Mouse (Mus musculus) embryonic fibroblast, embryonic 13.5 days (primary cell): ENCODE data around the gene C3ar1. TPM values are rescaled to one million over a fixed set of nuclear protein-coding genes. Genes with fewer than 3 reads are reported as not detected.

ENCODE experiments used
- H3K27ac ChIP-seq: 2 replicates; pipeline ENCODE4 v1.5.1; 2012; ENCODE audit warnings: low read length, control low read depth, inconsistent platforms; ENCODE audit not compliant: insufficient read depth
- H3K4me1 ChIP-seq: 2 replicates; pipeline ENCODE4 v1.6.1; 2011; ENCODE audit warnings: low read length; ENCODE audit not compliant: control insufficient read depth, insufficient read depth
- H3K4me3 ChIP-seq: 2 replicates; pipeline ENCODE4 v1.5.1; 2011; ENCODE audit warnings: mild to moderate bottlenecking, control low read depth, low read length; ENCODE audit not compliant: insufficient read depth
- CTCF ChIP-seq: IDR thresholded peaks from 2 replicates; pipeline ENCODE4 v1.5.1; 2011; ENCODE audit warnings: mild to moderate bottlenecking, control low read depth, low read length, moderate library complexity, borderline replicate concordance; ENCODE audit not compliant: insufficient read depth
- POLR2A ChIP-seq: IDR thresholded peaks from 2 replicates; pipeline ENCODE4 v1.6.1; 2011; ENCODE audit warnings: low read depth, mild to moderate bottlenecking, control low read depth, low read length, moderate library complexity
- polyA plus RNA-seq: library from polyadenylated mRNA; stranded (reverse); fragments of >200 nt; gene quantifications from 2 replicates; pipeline ENCODE4 v1.2.4, GENCODE M21; 2011; ENCODE audit warnings: low read depth; ENCODE audit not compliant: missing spikeins, insufficient read length

C3ar1 gene
- polyA plus RNA-seq, 1 experiment: 2.3 TPM

DNA sequence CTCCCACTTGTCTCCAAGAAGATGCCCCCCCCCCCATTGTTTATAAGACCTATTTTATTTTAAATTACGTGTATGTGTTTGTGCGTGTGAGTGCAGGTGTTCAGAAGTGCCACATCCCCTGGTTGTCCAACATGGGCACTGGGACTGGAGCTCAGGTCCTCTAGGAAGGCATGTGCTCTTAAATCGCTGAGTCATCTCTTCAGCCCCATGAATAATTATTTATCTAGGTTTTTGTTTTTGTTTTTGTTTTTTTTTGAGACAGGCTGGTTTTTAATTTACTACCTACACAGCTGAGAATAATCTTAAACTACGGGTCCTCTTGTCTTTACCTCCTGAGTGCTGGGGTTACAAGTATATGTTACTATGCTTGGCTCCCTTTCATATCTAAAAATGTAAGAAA lies 42.3 kb downstream of the C3ar1 start:
- H3K4me3 ChIP-seq: no peak overlapping the region
- no peaks in the 10 kb centered on the region for H3K4me1 ChIP-seq
- TF ChIP-seq CTCF (no peak), POLR2A (no peak)
- H3K27ac ChIP-seq: no peak overlapping the region

DNA sequence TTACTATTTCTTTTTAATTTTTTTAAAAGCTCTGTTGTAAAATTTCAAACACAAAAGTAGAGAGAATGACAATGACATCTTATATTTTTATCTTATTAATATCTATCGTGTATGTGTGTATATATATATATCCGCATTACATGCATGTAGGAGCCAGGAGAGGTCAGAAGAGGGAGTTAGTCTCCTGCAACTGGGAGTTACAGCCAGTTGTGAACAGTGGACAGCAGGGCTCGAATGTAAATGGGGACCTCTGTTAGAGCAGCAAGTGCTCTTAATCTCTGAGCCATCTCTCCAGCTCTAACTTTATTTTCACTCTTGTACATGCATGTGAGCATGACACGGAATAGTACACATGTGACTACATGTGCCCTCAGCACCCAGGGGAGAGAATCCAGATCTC lies 43.2 kb downstream of the C3ar1 start:
- TF ChIP-seq POLR2A (no peak), CTCF (no peak)
- Histone ChIP-seq H3K4me1 (no peaks in the 10 kb centered on the region), H3K27ac (no peak overlapping the region), H3K4me3 (no peak overlapping the region)

DNA sequence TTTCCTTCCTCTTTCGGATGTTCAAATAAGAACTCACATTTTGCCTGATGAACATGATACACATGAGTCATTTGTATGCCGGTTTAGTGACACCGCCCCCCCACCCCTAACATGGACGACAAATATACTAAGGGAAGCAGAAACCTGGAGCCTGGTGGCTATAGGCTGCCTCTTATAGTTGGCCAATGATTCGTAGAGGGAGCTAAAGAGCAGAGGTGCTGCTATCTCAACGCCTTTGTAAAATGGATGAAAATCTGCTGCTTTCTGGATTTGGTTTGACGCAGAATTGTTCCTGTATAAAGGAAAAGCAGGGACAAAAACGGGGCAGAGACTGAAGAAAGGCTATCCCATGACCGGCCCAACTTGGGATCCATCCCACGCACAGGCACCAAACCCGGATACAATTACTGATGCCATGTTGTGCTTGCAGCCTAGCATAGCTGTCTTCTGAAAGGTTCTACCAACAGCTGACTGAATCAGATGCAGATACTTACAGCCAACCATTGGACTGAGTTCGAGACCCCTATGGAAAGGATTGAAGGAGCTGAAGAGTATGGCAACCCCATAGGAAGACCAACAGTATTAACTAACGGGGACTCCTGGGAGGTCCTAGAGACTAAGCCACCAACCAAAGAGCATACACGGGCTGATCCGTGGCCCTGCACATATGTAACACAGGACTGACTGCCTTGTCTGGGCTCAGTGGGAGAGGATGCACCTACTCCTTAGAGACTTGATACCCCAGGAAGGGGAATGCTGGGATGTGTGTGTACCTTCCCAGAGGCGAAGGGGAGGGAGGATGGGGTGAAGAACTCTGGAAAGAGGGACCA lies 44.0 kb downstream of the C3ar1 start:
- no peak for TF ChIP-seq POLR2A
- no peak for TF ChIP-seq CTCF
- Histone ChIP-seq H3K4me1 (no peaks in the 10 kb centered on the region), H3K4me3 (peak overlapping the region; percentile 22), H3K27ac (peak overlapping the region; percentile 94)

DNA sequence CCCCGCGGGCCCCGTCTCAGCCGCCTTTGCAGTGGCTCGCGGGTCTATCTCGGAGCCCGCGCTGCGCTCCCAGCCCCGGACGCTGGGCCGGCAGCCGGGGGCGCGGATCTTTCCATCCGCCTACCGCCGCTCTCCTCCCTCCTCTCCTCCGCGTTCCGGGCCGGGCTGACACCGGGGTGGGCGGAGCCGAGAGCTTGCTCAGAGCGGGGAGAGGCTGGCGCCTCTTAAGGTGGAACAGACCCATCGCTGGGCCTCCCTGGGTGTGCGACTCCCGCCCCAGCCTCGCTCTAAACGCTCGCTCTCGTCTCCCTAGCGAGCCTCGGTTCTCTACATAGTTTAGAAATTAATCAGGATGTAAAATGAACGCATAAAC lies 44.7 kb downstream of the C3ar1 start:
- peak overlapping the region; percentile 94 for H3K27ac ChIP-seq
- no peaks in the 10 kb centered on the region for H3K4me1 ChIP-seq
- TF ChIP-seq POLR2A (peak; percentile 63), CTCF (no peak)
- peak overlapping the region; percentile 47 for H3K4me3 ChIP-seq

DNA sequence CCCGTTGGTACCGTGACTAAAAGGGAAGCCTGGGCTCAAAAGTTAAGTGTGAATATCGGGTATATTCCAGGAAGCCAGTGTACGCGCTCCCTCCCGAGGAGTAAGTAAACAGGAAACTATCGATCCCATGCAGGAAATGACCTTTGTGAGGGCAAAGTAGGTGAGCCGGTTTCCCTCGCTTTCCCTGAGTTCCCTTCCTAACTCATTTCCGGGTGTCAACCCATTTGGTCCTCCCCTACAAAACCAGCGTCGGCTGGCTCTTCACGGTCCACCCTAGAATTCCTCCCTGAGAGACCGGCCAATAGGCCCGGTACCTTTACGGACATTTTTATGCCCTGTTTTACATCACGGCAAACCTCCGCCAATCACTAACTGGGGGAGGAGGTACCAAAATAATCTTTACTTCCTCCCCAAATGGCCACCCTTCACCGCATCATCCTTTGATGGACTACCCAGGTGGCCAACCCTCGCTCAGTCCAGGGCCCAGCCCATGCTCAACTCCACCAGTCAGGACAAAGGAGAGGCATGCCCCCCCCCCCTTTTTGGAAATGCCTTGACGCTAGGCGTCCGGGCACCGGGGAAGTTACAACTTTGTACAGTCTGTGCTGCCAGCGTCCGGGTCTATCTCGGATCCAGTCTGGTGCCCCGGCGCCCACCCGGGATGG lies 45.2 kb downstream of the C3ar1 start:
- peak overlapping the region; percentile 83 for H3K4me3 ChIP-seq

DNA sequence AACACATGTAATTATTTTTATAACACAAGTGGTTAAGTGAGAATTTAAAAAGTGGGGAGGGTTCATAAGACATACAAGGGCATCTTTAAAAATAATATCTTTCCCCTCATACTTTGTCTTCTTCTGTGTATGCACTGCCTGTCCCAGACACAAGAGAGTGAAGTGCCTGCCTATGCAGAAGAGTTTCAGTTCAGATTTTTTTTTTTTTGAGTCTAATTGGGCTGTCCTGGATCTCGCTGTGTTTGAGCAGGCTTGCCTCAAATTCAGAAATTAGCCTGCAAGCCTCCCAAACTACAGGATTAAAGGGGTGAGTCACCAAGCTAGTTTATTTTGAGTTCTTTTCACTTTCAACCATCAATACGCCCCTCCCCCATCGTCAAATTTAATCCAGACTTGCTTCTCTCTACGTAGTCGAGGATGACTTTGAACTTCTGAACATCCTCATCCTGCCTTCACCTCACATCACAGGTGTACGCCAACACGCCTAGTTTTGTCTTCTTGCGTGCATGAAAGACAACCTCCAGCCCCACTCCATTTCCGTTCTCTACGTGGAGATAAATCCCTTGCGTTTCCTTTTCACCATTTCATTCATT lies 45.8 kb downstream of the C3ar1 start:
- H3K27ac ChIP-seq: peak overlapping the region; percentile 96
- TF ChIP-seq POLR2A: no peak; the same call in 1 of the 2 replicates
- no peak for TF ChIP-seq CTCF

More for the DNA sequence above, 45.2 kb downstream of the C3ar1 start:
- peak; percentile 72 for TF ChIP-seq POLR2A
- TF ChIP-seq CTCF: no peak
- Histone ChIP-seq H3K4me1 (no peaks in the 10 kb centered on the region), H3K27ac (peak overlapping the region; percentile 96)

DNA sequence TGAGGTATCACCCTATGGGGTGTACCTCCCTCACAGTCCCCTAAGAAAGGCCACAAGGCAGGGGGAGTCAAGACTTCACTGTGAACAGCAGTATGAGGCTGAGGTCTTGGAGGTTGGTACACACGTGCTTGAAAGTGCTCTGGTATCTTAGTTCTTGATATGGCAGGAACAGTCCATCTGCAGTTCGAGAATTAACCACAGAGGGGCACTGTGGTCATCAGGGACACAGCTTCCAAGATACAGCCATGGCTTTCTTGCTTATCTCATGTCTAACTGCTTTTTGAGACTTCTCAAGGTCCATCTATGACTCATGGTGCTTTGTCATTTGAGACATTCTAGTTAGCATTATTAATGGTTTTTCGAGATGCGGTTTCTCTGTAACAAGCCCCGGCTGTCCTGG lies 51.5 kb downstream of the C3ar1 start:
- H3K27ac ChIP-seq: no peak overlapping the region
- H3K4me1 ChIP-seq: no peaks in the 10 kb centered on the region
- TF ChIP-seq CTCF: peak; percentile 21; the same call in 1 of the 2 replicates
- no peak for TF ChIP-seq POLR2A
- H3K4me3 ChIP-seq: no peak overlapping the region

More for the DNA sequence above, 45.8 kb downstream of the C3ar1 start:
- Histone ChIP-seq H3K4me3 (peak overlapping the region; percentile 83), H3K4me1 (no peaks in the 10 kb centered on the region)

DNA sequence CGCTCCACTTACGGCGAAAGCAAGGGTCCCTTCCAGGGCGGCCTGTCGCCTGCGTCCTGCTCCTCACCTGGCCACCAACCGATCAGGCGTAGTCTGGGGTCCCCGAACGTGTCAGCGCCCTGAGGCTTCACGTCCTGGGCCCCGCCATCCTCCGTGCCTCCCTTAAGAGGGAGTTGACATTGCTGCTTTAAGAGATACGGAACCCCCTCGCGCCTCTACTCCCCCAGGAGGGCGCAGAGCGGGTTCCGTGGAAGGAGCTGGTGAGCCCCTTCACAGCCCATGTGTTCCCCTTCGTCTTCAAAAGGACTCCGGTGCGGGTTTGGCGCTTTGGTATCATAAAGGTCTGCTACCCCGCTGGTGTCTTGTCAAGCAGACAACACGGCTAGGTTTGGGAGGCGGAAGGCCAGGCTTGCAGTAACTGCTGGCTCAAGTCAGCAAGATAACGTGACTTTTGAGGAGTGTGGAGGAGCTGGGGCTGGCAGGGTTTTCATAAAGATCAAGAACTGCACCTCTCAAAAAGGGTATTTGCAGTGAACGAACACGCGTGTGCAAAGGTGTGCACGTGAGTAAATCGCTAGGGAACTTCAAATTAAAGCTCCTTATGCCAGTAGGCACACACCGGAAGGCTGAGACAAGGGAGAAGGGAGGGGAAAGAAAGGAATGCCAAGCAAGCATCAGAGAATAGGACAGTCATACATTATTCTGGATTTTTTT lies 54.0 kb downstream of the C3ar1 start:
- H3K4me3 ChIP-seq: peak overlapping the region; percentile 31
- H3K27ac ChIP-seq: no peak overlapping the region
- TF ChIP-seq CTCF (no peak), POLR2A (no peak)
- no peaks in the 10 kb centered on the region for H3K4me1 ChIP-seq

DNA sequence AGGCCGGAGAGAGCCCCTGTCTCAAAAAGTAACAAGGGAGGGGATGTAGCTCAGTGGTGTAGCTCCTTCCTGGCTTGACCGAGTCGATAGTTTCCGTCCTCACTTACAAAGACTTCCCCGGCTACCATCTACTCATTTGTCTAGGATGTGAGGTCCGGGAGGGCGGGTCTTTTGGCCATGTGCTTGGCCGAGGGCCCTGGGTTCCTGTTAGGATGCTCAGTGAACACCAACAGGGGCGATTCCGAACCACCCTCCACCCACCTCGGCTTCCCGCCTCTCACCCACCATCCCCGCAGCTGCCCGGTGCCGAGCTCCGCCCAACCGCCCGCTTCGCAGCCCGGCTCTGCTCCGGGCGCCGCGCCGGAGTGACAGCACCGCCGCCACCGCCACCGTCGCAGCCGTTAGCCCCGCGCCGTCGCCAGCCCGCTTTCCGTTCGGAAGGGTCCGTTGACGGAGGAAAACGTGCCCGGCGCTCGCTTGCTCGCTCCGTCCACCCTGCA lies 54.6 kb downstream of the C3ar1 start, which contains the start of gene Slc2a3:
Slc2a3 (minus strand) TSS at position 340 of the 500 bp plus-strand sequence.
- no peaks in the 10 kb centered on the region for H3K4me1 ChIP-seq
- peak within 1 kb of the TSS; percentile 31 for H3K4me3 ChIP-seq
- TF ChIP-seq POLR2A (no peak), CTCF (no peak)
- no peak within 1 kb of the TSS for H3K27ac ChIP-seq
